Mouse (Mus musculus): ENCODE data around the gene 4930522H14Rik. TPM values are rescaled to one million over a fixed set of nuclear protein-coding genes. Genes with fewer than 3 reads are reported as not detected.

The 4930522H14Rik gene
- total and polyA plus RNA-seq, 2 experiments from 2014 or later, result not detected

DNA sequence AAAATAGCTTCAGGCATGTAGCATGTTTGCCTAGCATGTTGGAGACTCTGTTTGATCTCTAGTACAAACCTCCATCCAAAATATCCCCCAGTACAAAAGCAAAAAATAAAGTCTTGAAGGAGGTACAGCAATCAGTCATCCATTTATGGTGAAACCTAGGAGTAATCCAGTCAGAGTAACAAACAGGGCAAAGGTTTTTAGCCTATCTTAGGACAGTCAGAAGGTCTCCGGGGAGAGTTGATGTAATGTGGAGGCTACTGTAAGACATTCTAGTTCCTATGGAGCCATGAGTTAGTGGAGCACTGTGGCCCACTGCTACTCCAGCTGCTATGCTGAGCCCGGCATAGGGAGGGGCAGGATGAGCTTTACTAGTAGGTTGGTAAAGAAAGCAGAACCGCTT lies 58.5 kb downstream of the 4930522H14Rik start:
- no peak for TF ChIP-seq CTCF (IDR thresholded peaks at IDR 0.05)
- no peak overlapping the region for H3K27ac ChIP-seq (ENCODE audit: low read depth, low read length)

DNA sequence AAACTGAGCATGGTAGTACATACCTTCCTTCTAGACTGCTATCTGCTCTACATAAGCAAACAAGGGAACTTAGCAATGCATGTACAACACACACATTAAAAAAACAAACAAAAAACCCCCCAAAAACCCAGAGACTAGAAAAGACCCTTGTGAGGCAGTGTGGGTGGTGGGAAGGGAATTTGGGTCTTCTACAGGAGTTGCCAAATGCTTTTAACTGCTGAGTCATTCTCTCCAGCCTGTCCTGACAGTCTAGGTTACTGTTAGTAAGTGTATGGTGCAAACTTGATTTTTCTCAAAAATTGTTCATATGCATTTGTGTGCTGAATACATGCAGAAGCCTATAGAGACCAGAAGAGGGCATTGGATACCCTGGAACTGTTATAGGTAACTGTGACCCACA lies 59.5 kb downstream of the 4930522H14Rik start:
- Histone ChIP-seq H3K9me3 (ENCODE audit: low read length) (no peaks in the 10 kb centered on the region), H3K4me1 (ENCODE audit: insufficient read depth, low read length) (no peaks in the 10 kb centered on the region; the same call in 1 of the 2 replicates), H3K4me2 (ENCODE audit: low read depth, low read length, poor library complexity, severe bottlenecking) (no peak overlapping the region), H3K27ac (ENCODE audit: low read depth, low read length) (no peak overlapping the region), H3K9ac (replicated peaks; ENCODE audit: low read length, poor library complexity, severe bottlenecking) (no peak overlapping the region), H3K27me3 (ENCODE audit: insufficient read depth, low read length) (no peaks in the 10 kb centered on the region), H3K4me3 (ENCODE audit: low read depth, low read length) (no peak overlapping the region), H3K36me3 (ENCODE audit: insufficient read depth, low read length) (no peaks in the 10 kb centered on the region)
- ATAC-seq (ENCODE audit: low FRiP score) (no peak), DNase-seq (ENCODE audit: low spot score) (no peak)
- peak; percentile 15; the same call in 1 of the 2 replicates for TF ChIP-seq CTCF (IDR thresholded peaks at IDR 0.05)

More for the DNA sequence above, 58.5 kb downstream of the 4930522H14Rik start:
- no peak overlapping the region for H3K9ac ChIP-seq (replicated peaks; ENCODE audit: low read length, poor library complexity, severe bottlenecking)
- whole genome bisulfite sequencing, result 92% methylated on average over 3 of the region's 3 CpGs
- H3K9me3 ChIP-seq (ENCODE audit: low read length), result no peaks in the 10 kb centered on the region
- DNase-seq (ENCODE audit: low spot score), result no peak
- no peaks in the 10 kb centered on the region for H3K36me3 ChIP-seq (ENCODE audit: insufficient read depth, low read length)
- H3K4me1 ChIP-seq (ENCODE audit: insufficient read depth, low read length), result no peaks in the 10 kb centered on the region; the same call in 1 of the 2 replicates
- H3K4me2 ChIP-seq (ENCODE audit: low read depth, low read length, poor library complexity, severe bottlenecking), result no peak overlapping the region
- H3K27me3 ChIP-seq (ENCODE audit: insufficient read depth, low read length), result no peaks in the 10 kb centered on the region
- no peak overlapping the region for H3K4me3 ChIP-seq (ENCODE audit: low read depth, low read length)
- no peak for ATAC-seq (ENCODE audit: low FRiP score)

DNA sequence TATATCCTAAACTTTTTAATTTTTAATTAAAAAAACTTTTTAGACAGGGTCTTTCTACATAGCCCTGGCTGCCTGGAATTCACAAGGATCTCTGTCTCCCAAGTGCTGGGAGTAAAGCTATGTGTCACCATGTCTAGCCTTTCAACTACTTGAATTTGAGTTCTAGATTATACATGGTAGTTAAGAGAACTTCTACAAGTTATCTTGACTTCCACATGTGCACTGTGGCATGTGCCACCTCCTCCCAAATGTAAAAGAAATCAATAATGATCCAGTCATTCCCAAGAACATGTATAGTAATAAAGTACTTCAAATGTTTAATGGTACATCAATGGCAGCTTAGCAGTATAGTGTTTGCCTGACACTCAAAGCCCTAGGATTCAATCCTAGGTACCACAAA lies 63.4 kb downstream of the 4930522H14Rik start:
- H3K4me1 ChIP-seq (ENCODE audit: insufficient read depth, low read length), result no peaks in the 10 kb centered on the region
- DNase-seq (ENCODE audit: low spot score) (no peak), ATAC-seq (ENCODE audit: low FRiP score) (no peak)
- no peak overlapping the region for H3K4me3 ChIP-seq (ENCODE audit: low read depth, low read length)
- no peaks in the 10 kb centered on the region for H3K9me3 ChIP-seq (ENCODE audit: low read length)
- H3K36me3 ChIP-seq (ENCODE audit: insufficient read depth, low read length), result no peaks in the 10 kb centered on the region
- H3K27ac ChIP-seq (ENCODE audit: low read depth, low read length), result no peak overlapping the region
- H3K27me3 ChIP-seq (ENCODE audit: insufficient read depth, low read length), result no peaks in the 10 kb centered on the region
- H3K9ac ChIP-seq (replicated peaks; ENCODE audit: low read length, poor library complexity, severe bottlenecking), result no peak overlapping the region
- no peak overlapping the region for H3K4me2 ChIP-seq (ENCODE audit: low read depth, low read length, poor library complexity, severe bottlenecking)
- TF ChIP-seq CTCF (IDR thresholded peaks at IDR 0.05), result no peak

DNA sequence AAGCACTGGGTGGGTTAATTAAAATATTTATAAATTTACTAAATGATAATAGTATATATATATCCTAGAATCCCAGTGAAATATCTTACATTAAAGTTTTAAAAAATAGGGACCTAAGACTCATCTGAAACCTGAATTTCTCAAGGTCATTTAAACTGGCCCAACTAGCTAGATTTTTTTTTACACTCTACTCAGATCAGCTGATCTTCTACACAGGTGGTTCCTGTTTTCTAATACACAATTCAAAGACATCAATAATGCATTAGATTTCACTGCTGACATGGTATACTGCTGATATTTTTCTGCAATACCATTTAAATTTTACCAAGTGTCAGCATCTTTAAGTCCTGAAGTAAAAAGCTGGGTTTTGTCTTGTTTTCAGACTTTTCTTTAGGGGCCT lies 67.2 kb downstream of the 4930522H14Rik start:
- DNase-seq (ENCODE audit: low spot score) (no peak), ATAC-seq (ENCODE audit: low FRiP score) (no peak)
- no peaks in the 10 kb centered on the region for H3K27me3 ChIP-seq (ENCODE audit: insufficient read depth, low read length)
- H3K9me3 ChIP-seq (ENCODE audit: low read length), result no peaks in the 10 kb centered on the region
- no peak for TF ChIP-seq CTCF (IDR thresholded peaks at IDR 0.05)
- no peak overlapping the region for H3K9ac ChIP-seq (replicated peaks; ENCODE audit: low read length, poor library complexity, severe bottlenecking)
- no peaks in the 10 kb centered on the region for H3K36me3 ChIP-seq (ENCODE audit: insufficient read depth, low read length)
- H3K4me3 ChIP-seq (ENCODE audit: low read depth, low read length), result no peak overlapping the region
- no peak overlapping the region for H3K4me2 ChIP-seq (ENCODE audit: low read depth, low read length, poor library complexity, severe bottlenecking)
- no peak overlapping the region for H3K27ac ChIP-seq (ENCODE audit: low read depth, low read length)
- H3K4me1 ChIP-seq (ENCODE audit: insufficient read depth, low read length), result no peaks in the 10 kb centered on the region

DNA sequence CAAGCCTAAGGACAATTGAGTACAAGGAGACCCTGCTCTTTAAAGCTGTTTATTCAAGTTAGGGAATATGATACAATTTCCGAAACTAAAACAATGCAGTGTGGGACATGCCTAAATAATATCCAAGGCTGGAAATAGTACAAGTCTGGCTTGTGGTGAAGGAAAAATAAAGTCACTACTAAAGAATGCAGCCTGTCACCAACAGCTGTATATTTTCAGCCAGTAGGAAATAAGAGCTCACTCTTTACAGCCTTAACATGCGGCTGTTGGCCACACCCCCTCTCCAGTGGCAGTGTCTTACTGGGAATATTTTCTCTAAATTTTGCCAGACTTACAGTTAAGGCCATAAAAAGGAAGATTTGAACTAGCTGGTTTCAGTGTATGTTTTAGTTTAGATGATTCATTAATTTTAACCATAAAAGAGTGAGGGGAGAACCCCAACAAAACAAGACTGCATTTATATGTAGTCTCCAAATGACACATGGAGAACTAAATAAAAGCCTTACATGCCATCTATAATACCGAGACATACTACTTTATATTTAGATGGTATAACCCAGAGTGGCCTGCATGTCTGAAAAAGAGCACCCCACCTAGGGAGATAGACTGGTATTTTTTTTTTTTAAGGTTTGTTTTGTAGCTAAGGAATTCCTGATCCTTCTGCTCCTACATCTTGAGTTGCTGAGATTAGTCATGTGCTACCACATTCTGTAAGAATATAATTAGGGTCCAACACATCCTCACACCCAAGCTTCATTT lies 70.5 kb downstream of the 4930522H14Rik start:
- no peaks in the 10 kb centered on the region for H3K9me3 ChIP-seq (ENCODE audit: low read length)
- ATAC-seq (ENCODE audit: low FRiP score) (no peak), DNase-seq (ENCODE audit: low spot score) (no peak)
- no peaks in the 10 kb centered on the region for H3K36me3 ChIP-seq (ENCODE audit: insufficient read depth, low read length)
- no peak overlapping the region for H3K4me2 ChIP-seq (ENCODE audit: low read depth, low read length, poor library complexity, severe bottlenecking)
- no peak overlapping the region for H3K9ac ChIP-seq (replicated peaks; ENCODE audit: low read length, poor library complexity, severe bottlenecking)
- H3K4me3 ChIP-seq (ENCODE audit: low read depth, low read length), result no peak overlapping the region
- H3K4me1 ChIP-seq (ENCODE audit: insufficient read depth, low read length), result no peaks in the 10 kb centered on the region
- 70% methylated on average over 3 of the region's 3 CpGs for WGBS
- H3K27me3 ChIP-seq (ENCODE audit: insufficient read depth, low read length), result no peaks in the 10 kb centered on the region
- no peak overlapping the region for H3K27ac ChIP-seq (ENCODE audit: low read depth, low read length)
- TF ChIP-seq CTCF (IDR thresholded peaks at IDR 0.05), result no peak

DNA sequence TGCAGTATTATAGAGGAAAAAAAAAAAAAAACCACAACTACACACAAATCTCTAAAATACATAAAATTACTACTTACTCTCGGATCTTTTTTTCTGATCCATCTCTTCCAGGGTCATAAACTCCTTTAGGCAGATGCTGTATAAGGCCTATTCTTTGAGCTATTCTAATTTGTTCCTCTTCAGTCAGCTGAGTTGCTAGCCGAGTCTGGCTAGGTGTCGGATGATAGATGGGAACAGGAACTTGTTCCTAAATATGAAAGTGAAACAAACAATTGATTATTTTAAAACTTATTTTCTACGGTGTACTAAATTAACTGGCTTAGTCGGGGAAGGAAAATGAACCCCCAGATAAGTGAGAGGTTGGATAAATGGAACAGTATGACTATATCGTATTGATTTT lies 74.3 kb downstream of the 4930522H14Rik start:
- ATAC-seq (ENCODE audit: low FRiP score), result no peak
- Histone ChIP-seq H3K4me2 (ENCODE audit: low read depth, low read length, poor library complexity, severe bottlenecking) (no peak overlapping the region), H3K27me3 (ENCODE audit: insufficient read depth, low read length) (no peaks in the 10 kb centered on the region), H3K4me3 (ENCODE audit: low read depth, low read length) (no peak overlapping the region), H3K9ac (replicated peaks; ENCODE audit: low read length, poor library complexity, severe bottlenecking) (no peak overlapping the region), H3K36me3 (ENCODE audit: insufficient read depth, low read length) (no peaks in the 10 kb centered on the region; the same call in 1 of the 2 replicates), H3K4me1 (ENCODE audit: insufficient read depth, low read length) (no peaks in the 10 kb centered on the region), H3K27ac (ENCODE audit: low read depth, low read length) (no peak overlapping the region), H3K9me3 (ENCODE audit: low read length) (no peaks in the 10 kb centered on the region)
- 92% methylated on average over 6 of the region's 6 CpGs for WGBS
- no peak for DNase-seq (ENCODE audit: low spot score)
- TF ChIP-seq CTCF (IDR thresholded peaks at IDR 0.05), result no peak

Other genes starting within 250 kb of the 4930522H14Rik start
- gene Ttc39a, start 124.7 kb downstream of the 4930522H14Rik start, total RNA-seq (2014; rRNA removed), result 3.2 and 5.2 TPM in 2 replicates
- 4.7 TPM in 2 replicates for gene Ttc39a, start 124.7 kb downstream of the 4930522H14Rik start, polyA plus RNA-seq (2015; fragmentation: Nextera tagmentation; extraction: Ambion mirVana)
- gene Rnf11, start 46.6 kb downstream of the 4930522H14Rik start, total RNA-seq (2014; rRNA removed), result 158 TPM in 2 replicates
- gene Rnf11, start 46.6 kb downstream of the 4930522H14Rik start, polyA plus RNA-seq (2015; fragmentation: Nextera tagmentation; extraction: Ambion mirVana), result 83.4 and 89.3 TPM in 2 replicates
- 5.8 and 8.9 TPM in 2 replicates for gene Cdkn2c, start 135.9 kb upstream of the 4930522H14Rik start, total RNA-seq (2014; rRNA removed)
- 2.4 and 2.7 TPM in 2 replicates for gene Cdkn2c, start 135.9 kb upstream of the 4930522H14Rik start, polyA plus RNA-seq (2015; fragmentation: Nextera tagmentation; extraction: Ambion mirVana)
- gene Faf1, start 145.3 kb upstream of the 4930522H14Rik start, total RNA-seq (2014; rRNA removed), result 36.8 and 54.6 TPM in 2 replicates
- gene Faf1, start 145.3 kb upstream of the 4930522H14Rik start, polyA plus RNA-seq (2015; fragmentation: Nextera tagmentation; extraction: Ambion mirVana), result 32.1 and 33.7 TPM in 2 replicates